Mouse (Mus musculus) ES-E14 (cell line): ENCODE data around the gene Scg5.

ENCODE experiments used
- HCFC1 ChIP-seq: IDR thresholded peaks from 2 replicates; pipeline ENCODE4 v1.6.1; 2012; ENCODE audit warnings: low read length, inconsistent platforms, borderline replicate concordance; ENCODE audit not compliant: insufficient read depth
- MAFK ChIP-seq: IDR thresholded peaks from 2 replicates; pipeline ENCODE4 v1.6.1; 2014; ENCODE audit warnings: mild to moderate bottlenecking, low read depth, low read length, inconsistent platforms; ENCODE audit not compliant: insufficient read depth
- ZC3H11A ChIP-seq: IDR thresholded peaks from 2 replicates; pipeline ENCODE4 v1.6.1; 2012; ENCODE audit warnings: low read depth, mild to moderate bottlenecking, inconsistent platforms, low read length, borderline replicate concordance

GRCm38 (mm10) chr2:113765885-113766284, 63.0 kb downstream of the Scg5 start:
- TF ChIP-seq HCFC1 (no peak), MAFK (no peak), ZC3H11A (no peak)
